Mouse (Mus musculus) megakaryocyte, embryonic 14.5 days (primary cell): ENCODE measurements around the gene Hdac7.

Experiments
- FLI1 ChIP-seq: IDR thresholded peaks from 2 replicates; pipeline ENCODE4 v1.6.1; 2012; ENCODE audit warnings: low read length, inconsistent platforms, mixed read lengths
- GATA1 ChIP-seq: IDR thresholded peaks from 3 replicates; pipeline ENCODE4 v1.6.1; 2012; ENCODE audit warnings: mixed read lengths, low read length, inconsistent platforms, borderline replicate concordance

- TF ChIP-seq FLI1 (no peak), GATA1 (no peak)
These were observed 19.0 kb downstream of the Hdac7 start for GRCm38 (mm10) chr15:97825071-97825940.
